15 mouse cellular contexts compared by ENCODE assay signal in genomic region chr5:149588814-149589534, GRCm38 (mm10). TPM values are rescaled to one million over a fixed set of nuclear protein-coding genes. Genes with fewer than 3 reads are reported as not detected.
DNase-seq lines count a peak whose midpoint lies in the region; ATAC-seq and TF ChIP-seq lines count a peak whose summit lies in the region.
"Had no signal": no experiment of that assay in that cellular context is flagged by ENCODE, and none has a peak within 500 bp of the region (broad histone marks: within the 10 kb centered on the region; RNA-seq: fewer than 3 reads in every experiment).

No protein-coding gene starts in this region.

- ATAC-seq in heart, embryonic 11.5 days (replicated peaks; ENCODE audit: insufficient number of reproducible peaks, low FRiP score, low TSS enrichment) = 0 out of 2 replicates have a peak, but pooled peaks have one; percentile 23
- ATAC-seq in heart, embryonic 15.5 days (replicated peaks; ENCODE audit: insufficient number of reproducible peaks, insufficient read depth, low FRiP score, low read depth) = no peak; the same call in 1 of the 2 replicates
- ATAC-seq in liver, postnatal 0 days = no peak
- ATAC-seq: CD4-positive, CD25-positive, alpha-beta regulatory T cell, adult 4 months; forebrain, embryonic 16.5 days; intestine, postnatal 0 days had no signal

- no peak for DNase-seq in heart, postnatal 14 days
- peak; percentile 41 for DNase-seq in lung, postnatal 10 days
- no peak for DNase-seq in lung, adult 18-20 months
- DNase-seq in liver, postnatal 0 days = no peak
- DNase-seq in left cerebral cortex, adult 9 months (ENCODE audit: low spot score in 2 of 2) = no peak
- DNase-seq in left cerebral cortex, adult 18-20 months (ENCODE audit: low spot score in 2 of 2) = no peak
- DNase-seq: cerebellum, adult 9-10 months; thymus, adult 2 months had no signal

- no peak overlapping the region for H3K4me3 ChIP-seq in heart, embryonic 11.5 days (ENCODE audit: low read depth, low read length)
- no peak overlapping the region for H3K4me3 ChIP-seq in heart, embryonic 15.5 days
- H3K4me3 ChIP-seq in liver, postnatal 0 days (ENCODE audit: low read depth, low read length) = no peak overlapping the region
- H3K4me3 ChIP-seq: embryonic facial prominence, embryonic 12.5 days; lung, embryonic 15.5 days had no signal

- TF ChIP-seq CTCF in liver, postnatal 0 days (IDR thresholded peaks at IDR 0.05; ENCODE audit: low read depth) = 0 out of 2 replicates have a peak, but pooled peaks have one; percentile 1

- 39% methylated on average over 7 of the region's 7 CpGs for WGBS in heart, embryonic 11.5 days (ENCODE audit: insufficient replicate concordance)
- WGBS in heart, embryonic 15.5 days = 35% methylated on average over 7 of the region's 7 CpGs
- WGBS in liver, postnatal 0 days (ENCODE audit: insufficient replicate concordance) = 37% methylated on average over 7 of the region's 7 CpGs

- no peak for TF ChIP-seq EP300 in liver, postnatal 0 days (IDR thresholded peaks at IDR 0.05; ENCODE audit: low read depth)

- no peaks in the 10 kb centered on the region for H3K9me3 ChIP-seq in heart, embryonic 11.5 days (replicated peaks; ENCODE audit: control insufficient read depth, low read length)
- H3K9me3 ChIP-seq in heart, embryonic 15.5 days (replicated peaks) = no peaks in the 10 kb centered on the region
- no peaks in the 10 kb centered on the region for H3K9me3 ChIP-seq in liver, postnatal 0 days (ENCODE audit: low read length)
- H3K9me3 ChIP-seq: embryonic facial prominence, embryonic 12.5 days; lung, embryonic 15.5 days had no signal

- H3K27ac ChIP-seq in heart, embryonic 11.5 days (ENCODE audit: low read depth, low read length) = peak overlapping the region; percentile 29; the same call in 1 of the 2 replicates
- peak overlapping the region; percentile 52 for H3K27ac ChIP-seq in heart, embryonic 15.5 days
- H3K27ac ChIP-seq in liver, postnatal 0 days (ENCODE audit: low read depth) = no peak overlapping the region
- H3K27ac ChIP-seq: embryonic facial prominence, embryonic 12.5 days; lung, embryonic 15.5 days had no signal

- H3K9ac ChIP-seq in heart, embryonic 11.5 days (ENCODE audit: low read depth, low read length) = no peak overlapping the region
- H3K9ac ChIP-seq in heart, embryonic 15.5 days = no peak overlapping the region
- H3K9ac ChIP-seq in liver, postnatal 0 days (replicated peaks) = no peak overlapping the region
- H3K9ac ChIP-seq: embryonic facial prominence, embryonic 12.5 days; lung, embryonic 15.5 days had no signal

- peaks cover 12% of the 10 kb centered on the region for H3K4me1 ChIP-seq in heart, embryonic 11.5 days (ENCODE audit: control insufficient read depth, insufficient read depth, low read length)
- peaks cover 14% of the 10 kb centered on the region for H3K4me1 ChIP-seq in heart, embryonic 15.5 days (replicated peaks)
- peaks cover 4% of the 10 kb centered on the region; the same call in 1 of the 2 replicates for H3K4me1 ChIP-seq in liver, postnatal 0 days (ENCODE audit: insufficient read depth)

- intact Hi-C loops in heart, postnatal 14 days (cut with DNase I) = no loop called here

- no peak overlapping the region for H3K4me2 ChIP-seq in heart, embryonic 11.5 days
- H3K4me2 ChIP-seq in heart, embryonic 15.5 days = no peak overlapping the region
- H3K4me2 ChIP-seq in liver, postnatal 0 days (ENCODE audit: low read depth, low read length) = no peak overlapping the region
- H3K4me2 ChIP-seq: embryonic facial prominence, embryonic 12.5 days; lung, embryonic 15.5 days had no signal

- no peaks in the 10 kb centered on the region for H3K36me3 ChIP-seq in heart, embryonic 11.5 days (ENCODE audit: control insufficient read depth, insufficient read depth, low read length)
- H3K36me3 ChIP-seq in heart, embryonic 15.5 days = no peaks in the 10 kb centered on the region
- H3K36me3 ChIP-seq in liver, postnatal 0 days (replicated peaks; ENCODE audit: insufficient read depth, low read length) = no peaks in the 10 kb centered on the region
- H3K36me3 ChIP-seq: embryonic facial prominence, embryonic 12.5 days; lung, embryonic 15.5 days had no signal

- H3K27me3 ChIP-seq in heart, embryonic 11.5 days (ENCODE audit: control insufficient read depth, insufficient read depth, low read length) = no peaks in the 10 kb centered on the region
- no peaks in the 10 kb centered on the region for H3K27me3 ChIP-seq in heart, embryonic 15.5 days
- no peaks in the 10 kb centered on the region for H3K27me3 ChIP-seq in liver, postnatal 0 days (ENCODE audit: insufficient read depth, low read length)
- H3K27me3 ChIP-seq: embryonic facial prominence, embryonic 12.5 days; lung, embryonic 15.5 days had no signal

RNA-seq across cellular contexts. Expression of gene Hsph1, which starts 47.2 kb away (rescaled TPM):
- polyA plus RNA-seq in heart, embryonic 11.5 days (2014; fragmentation: Nextera tagmentation; extraction: Ambion mirVana) = 55.2 and 57.4 TPM in 2 replicates
- 10 to 100 TPM; 23.0 to 28.5 TPM for total RNA-seq in heart, postnatal 14 days (2021)
- polyA plus RNA-seq in heart, embryonic 15.5 days (2015; fragmentation: Nextera tagmentation; extraction: Ambion mirVana) = 26.4 and 28.6 TPM in 2 replicates
- polyA plus RNA-seq in liver, postnatal 0 days (2015; fragmentation: Nextera tagmentation; extraction: Ambion mirVana) = 5.1 and 6.4 TPM in 2 replicates
- total RNA-seq in left cerebral cortex, adult 18-20 months (2021) = 100 to 1,000 TPM; 352 to 354 TPM
